Mouse (Mus musculus) right cerebral cortex, postnatal 4 days (tissue): ENCODE data around the gene Rtf2.

ENCODE experiments used
- DNase-seq: peaks from one replicate; pipeline ENCODE4 v3.0.0-alpha.2; 2022

Gene Rtf2

GRCm38 (mm10) chr2:172484696-172485370 is 44.5 kb downstream of the Rtf2 start:
- DNase-seq, result no peak

DNA sequence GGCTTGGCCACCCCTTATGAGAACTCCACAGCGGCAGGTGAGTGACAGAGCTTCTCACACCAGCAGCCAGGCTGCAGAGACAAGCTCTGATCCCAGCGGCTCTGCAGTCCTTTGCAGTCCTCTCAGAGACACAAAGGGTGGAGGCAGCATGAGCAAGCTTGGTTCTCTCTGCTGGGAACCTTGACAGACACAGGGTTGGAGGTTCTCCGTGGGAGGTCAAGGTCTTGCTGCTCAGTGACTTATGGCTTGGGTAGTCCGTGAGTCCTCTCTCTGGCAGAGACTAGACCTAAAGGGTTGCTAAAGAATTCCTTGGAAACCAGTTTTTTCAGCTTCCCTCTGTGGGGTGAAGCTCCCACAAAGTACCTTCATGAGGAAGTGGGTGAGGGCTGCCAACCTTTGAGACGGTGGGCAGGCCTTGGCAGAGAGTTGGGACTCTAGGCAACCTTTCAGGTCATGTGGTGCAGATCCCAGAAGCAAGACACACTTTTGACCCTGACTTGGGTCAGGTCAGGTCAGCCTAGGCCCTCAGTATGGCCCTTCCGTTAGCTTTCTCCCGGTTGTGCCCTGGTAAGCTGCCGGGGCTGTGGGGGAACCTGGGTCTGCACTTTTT is 56.5 kb downstream of the Rtf2 start:
- no peak for DNase-seq

GRCm38 (mm10) chr2:172498823-172499222 is 58.5 kb downstream of the Rtf2 start:
- DNase-seq, result no peak

- DNase-seq, result no peak
These were observed 60.5 kb downstream of the Rtf2 start for GRCm38 (mm10) chr2:172500752-172501316.

- peak; percentile 47 for DNase-seq
These were observed 61.0 kb downstream of the Rtf2 start for GRCm38 (mm10) chr2:172501341-172501740.

GRCm38 (mm10) chr2:172502168-172502567 is 61.8 kb downstream of the Rtf2 start:
- no peak for DNase-seq

DNA sequence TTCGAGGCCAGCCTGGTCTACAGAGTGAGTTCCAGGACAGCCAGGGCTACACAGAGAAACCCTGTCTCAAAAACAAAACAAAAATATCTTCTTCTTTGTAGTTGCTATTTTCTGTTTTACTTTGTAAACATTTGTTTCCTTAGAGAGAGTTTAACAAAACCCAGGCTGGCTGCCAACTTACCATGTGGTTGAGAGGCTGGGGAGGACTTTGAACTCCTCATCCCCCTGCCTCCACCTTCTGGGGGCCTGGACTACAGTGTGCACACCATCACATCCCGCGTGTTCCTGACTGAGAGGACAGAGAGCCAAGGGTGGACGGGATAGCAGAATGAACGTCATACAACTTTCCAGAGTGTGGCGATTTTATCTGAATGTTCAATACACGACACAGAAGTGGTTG is 65.8 kb downstream of the Rtf2 start:
- no peak for DNase-seq

GRCm38 (mm10) chr2:172510056-172510712 is 69.8 kb downstream of the Rtf2 start:
- no peak for DNase-seq

DNA sequence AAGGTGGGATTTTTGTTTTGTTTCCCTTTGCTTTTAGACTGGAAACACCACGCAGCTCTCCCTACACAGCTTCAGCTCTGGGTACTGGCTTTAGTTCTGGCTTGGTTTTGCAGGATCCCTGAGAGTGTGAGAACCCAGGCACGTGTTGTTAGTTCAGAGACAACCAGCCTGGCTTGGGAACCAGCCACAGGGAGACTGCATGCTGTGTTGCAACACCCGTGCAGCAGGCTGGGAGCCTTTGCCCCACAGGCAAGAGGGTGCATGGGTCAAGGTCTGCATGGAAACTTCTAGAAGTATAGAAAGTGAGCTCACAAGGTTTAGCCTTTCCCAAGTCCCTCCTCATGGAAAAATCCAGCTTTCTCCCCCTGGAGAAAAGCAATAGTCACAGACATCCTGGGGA is 70.5 kb downstream of the Rtf2 start:
- no peak for DNase-seq

DNA sequence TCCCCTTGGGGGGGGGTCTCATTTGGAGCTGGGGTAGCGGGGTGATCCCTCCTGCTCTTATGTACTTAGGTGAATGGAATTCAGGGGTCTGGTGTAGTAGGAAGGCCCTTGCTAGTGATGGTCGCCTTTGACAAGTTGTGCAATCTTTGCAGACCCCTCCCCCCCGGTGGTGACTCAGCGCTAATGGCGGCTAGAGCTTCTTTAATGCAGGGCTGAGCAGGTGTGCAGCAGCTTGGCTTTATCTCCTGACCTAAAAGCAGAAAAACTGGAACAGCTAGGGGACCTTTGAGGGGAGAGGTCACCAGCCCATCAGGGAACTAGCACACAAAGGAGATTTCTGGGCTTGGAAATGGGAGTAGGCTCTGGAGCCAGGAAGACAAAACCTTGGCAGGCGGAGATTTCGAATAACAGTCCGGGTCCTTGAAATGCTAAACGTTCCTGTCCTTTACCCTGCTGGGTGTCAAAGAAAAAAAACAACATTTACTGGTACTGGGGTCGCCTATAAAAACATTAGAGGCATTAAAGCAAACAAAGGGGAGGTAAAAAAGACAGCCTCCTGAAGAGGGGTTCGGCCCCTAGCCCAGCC is 76.1 kb downstream of the Rtf2 start:
- no peak for DNase-seq
